Comparison of ENCODE assay signal across 22 mouse cellular contexts in the genomic region with DNA sequence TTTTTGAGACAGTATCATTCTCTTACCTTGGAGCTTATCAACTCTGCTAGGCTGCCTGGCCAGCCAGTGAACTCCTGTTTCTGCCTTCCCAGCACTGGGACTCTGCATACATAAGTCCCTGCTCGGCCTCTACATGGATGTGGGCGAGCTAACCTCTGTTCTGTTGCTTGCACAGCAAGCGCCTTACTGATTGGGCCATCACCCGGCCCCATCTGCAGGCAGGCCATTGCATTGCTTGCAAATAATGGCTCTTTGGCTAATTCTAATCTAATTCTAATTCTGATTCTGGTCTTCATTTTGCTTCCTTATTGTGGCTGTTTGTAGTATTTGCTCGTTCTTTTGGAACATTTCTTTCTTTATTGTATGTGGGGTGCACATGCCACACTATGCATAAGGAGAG. TPM values are rescaled to one million over a fixed set of nuclear protein-coding genes. Genes with fewer than 3 reads are reported as not detected.
DNase-seq lines count a peak whose midpoint lies in the region; ATAC-seq and TF ChIP-seq lines count a peak whose summit lies in the region.
"Had no signal": no experiment of that assay in that cellular context is flagged by ENCODE, and none has a peak within 500 bp of the region (broad histone marks: within the 10 kb centered on the region; RNA-seq: fewer than 3 reads in every experiment).

No protein-coding gene starts in this region.

- 0 out of 2 replicates have a peak, but pooled peaks have one; percentile 3 for TF ChIP-seq CTCF in gastrocnemius, adult 2 months (IDR thresholded peaks at IDR 0.05)
- peak; percentile 27; the same call in 1 of the 2 replicates for TF ChIP-seq CTCF in kidney, postnatal 0 days (IDR thresholded peaks at IDR 0.05; ENCODE audit: low read depth)
- TF ChIP-seq CTCF in midbrain, postnatal 0 days (IDR thresholded peaks at IDR 0.05) = peak; percentile 56
- TF ChIP-seq CTCF in stomach, postnatal 0 days (IDR thresholded peaks at IDR 0.05; ENCODE audit: low read depth) = peak; percentile 46

- no peak overlapping the region for H3K4me2 ChIP-seq in kidney, postnatal 0 days (ENCODE audit: low read length)
- H3K4me2 ChIP-seq in midbrain, postnatal 0 days (ENCODE audit: low read depth, low read length, poor library complexity, severe bottlenecking) = no peak overlapping the region
- H3K4me2 ChIP-seq in midbrain, embryonic 13.5 days (replicated peaks) = no peak overlapping the region
- H3K4me2 ChIP-seq in stomach, postnatal 0 days (replicated peaks; ENCODE audit: low read depth) = no peak overlapping the region
- H3K4me2 ChIP-seq: embryonic facial prominence, embryonic 13.5 days; forebrain, embryonic 13.5 days; hindbrain, embryonic 15.5 days had no signal

- 89% methylated on average over 5 of the region's 5 CpGs for WGBS in kidney, postnatal 0 days
- WGBS in midbrain, postnatal 0 days = 76% methylated on average over 5 of the region's 5 CpGs
- WGBS in midbrain, embryonic 13.5 days = 82% methylated on average over 5 of the region's 5 CpGs
- 78% methylated on average over 5 of the region's 5 CpGs for WGBS in stomach, postnatal 0 days

- DNase-seq in gastrocnemius, adult 2 months = no peak
- DNase-seq in gastrocnemius, postnatal 4 days (ENCODE audit: low spot score in 2 of 2) = no peak
- no peak for DNase-seq in kidney, postnatal 0 days (ENCODE audit: low spot score)
- no peak for DNase-seq in kidney, adult 8-10 months
- no peak for DNase-seq in midbrain, postnatal 0 days (ENCODE audit: low spot score)
- no peak for DNase-seq in stomach, postnatal 0 days (ENCODE audit: low spot score)
- DNase-seq in testis, postnatal 14 days (ENCODE audit: low spot score) = no peak
- DNase-seq: adrenal gland, postnatal 14 days; cerebellum, adult 8-10 months; cerebellum, postnatal 14 days; gastrocnemius, postnatal 36 days; heart, adult 18-20 months; kidney, adult 18-20 months had no signal

- no peak overlapping the region for H3K9ac ChIP-seq in kidney, postnatal 0 days (ENCODE audit: low read depth, low read length)
- no peak overlapping the region for H3K9ac ChIP-seq in midbrain, postnatal 0 days (replicated peaks; ENCODE audit: low read length, poor library complexity, severe bottlenecking)
- no peak overlapping the region for H3K9ac ChIP-seq in midbrain, embryonic 13.5 days (replicated peaks)
- no peak overlapping the region for H3K9ac ChIP-seq in stomach, postnatal 0 days (ENCODE audit: low read length)
- H3K9ac ChIP-seq: embryonic facial prominence, embryonic 13.5 days; forebrain, embryonic 13.5 days; hindbrain, embryonic 15.5 days had no signal

- H3K36me3 ChIP-seq in kidney, postnatal 0 days (ENCODE audit: insufficient read depth, low read length) = no peaks in the 10 kb centered on the region
- no peaks in the 10 kb centered on the region for H3K36me3 ChIP-seq in midbrain, postnatal 0 days (ENCODE audit: insufficient read depth, low read length)
- no peaks in the 10 kb centered on the region for H3K36me3 ChIP-seq in midbrain, embryonic 13.5 days
- H3K36me3 ChIP-seq in stomach, postnatal 0 days (ENCODE audit: control insufficient read depth, insufficient read depth, low read length) = no peaks in the 10 kb centered on the region
- H3K36me3 ChIP-seq: embryonic facial prominence, embryonic 13.5 days; heart, embryonic 10.5 days; hindbrain, embryonic 15.5 days had no signal

- no peaks in the 10 kb centered on the region for H3K4me1 ChIP-seq in kidney, postnatal 0 days (replicated peaks; ENCODE audit: insufficient read depth, low read length)
- no peaks in the 10 kb centered on the region for H3K4me1 ChIP-seq in midbrain, postnatal 0 days (ENCODE audit: insufficient read depth, low read length)
- H3K4me1 ChIP-seq in midbrain, embryonic 13.5 days (replicated peaks) = no peaks in the 10 kb centered on the region
- no peaks in the 10 kb centered on the region for H3K4me1 ChIP-seq in stomach, postnatal 0 days (replicated peaks; ENCODE audit: control insufficient read depth, insufficient read depth)
- H3K4me1 ChIP-seq: embryonic facial prominence, embryonic 13.5 days; hindbrain, embryonic 15.5 days had no signal

- ATAC-seq in kidney, postnatal 0 days (replicated peaks; ENCODE audit: low FRiP score, low read depth) = no peak
- no peak for ATAC-seq in midbrain, postnatal 0 days (ENCODE audit: low FRiP score)
- no peak for ATAC-seq in midbrain, embryonic 13.5 days
- ATAC-seq in stomach, postnatal 0 days (ENCODE audit: low FRiP score, low TSS enrichment) = no peak
- ATAC-seq: activated CD4-positive, CD25-positive, alpha-beta regulatory T cell, adult 4 months; forebrain, embryonic 13.5 days; inflammation-experienced regulatory T-cells, adult 6 months; Patski had no signal

- H3K9me3 ChIP-seq in kidney, postnatal 0 days (replicated peaks; ENCODE audit: low read length) = no peaks in the 10 kb centered on the region
- H3K9me3 ChIP-seq in midbrain, postnatal 0 days (ENCODE audit: low read length) = no peaks in the 10 kb centered on the region
- H3K9me3 ChIP-seq in midbrain, embryonic 13.5 days = no peaks in the 10 kb centered on the region
- H3K9me3 ChIP-seq in stomach, postnatal 0 days (ENCODE audit: control insufficient read depth, low read length) = no peaks in the 10 kb centered on the region
- H3K9me3 ChIP-seq: embryonic facial prominence, embryonic 13.5 days; forebrain, embryonic 13.5 days; G1E; heart, embryonic 10.5 days; hindbrain, embryonic 15.5 days had no signal

- TF ChIP-seq EP300 in stomach, postnatal 0 days (optimal IDR thresholded peaks at IDR 0.05) = no peak

- H3K27me3 ChIP-seq in kidney, postnatal 0 days (ENCODE audit: insufficient read depth, low read length) = no peaks in the 10 kb centered on the region
- no peaks in the 10 kb centered on the region for H3K27me3 ChIP-seq in midbrain, postnatal 0 days (ENCODE audit: insufficient read depth, low read length)
- no peaks in the 10 kb centered on the region for H3K27me3 ChIP-seq in midbrain, embryonic 13.5 days
- H3K27me3 ChIP-seq in stomach, postnatal 0 days (ENCODE audit: control insufficient read depth, insufficient read depth, low read length) = no peaks in the 10 kb centered on the region
- H3K27me3 ChIP-seq: embryonic facial prominence, embryonic 13.5 days; forebrain, embryonic 13.5 days; hindbrain, embryonic 15.5 days had no signal

- intact Hi-C loops in gastrocnemius, adult 2 months (cut with DNase I) = no loop called here

- H3K4me3 ChIP-seq in gastrocnemius, adult 2 months = no peak overlapping the region
- no peak overlapping the region for H3K4me3 ChIP-seq in kidney, postnatal 0 days (replicated peaks; ENCODE audit: low read depth, low read length)
- no peak overlapping the region for H3K4me3 ChIP-seq in midbrain, postnatal 0 days (ENCODE audit: low read depth, low read length)
- H3K4me3 ChIP-seq in midbrain, embryonic 13.5 days (replicated peaks) = no peak overlapping the region
- H3K4me3 ChIP-seq in stomach, postnatal 0 days (ENCODE audit: low read depth, low read length) = no peak overlapping the region
- H3K4me3 ChIP-seq: embryonic facial prominence, embryonic 13.5 days; forebrain, embryonic 13.5 days; heart, embryonic 10.5 days; hindbrain, embryonic 15.5 days had no signal

- H3K27ac ChIP-seq in gastrocnemius, adult 2 months = no peak overlapping the region
- no peak overlapping the region for H3K27ac ChIP-seq in kidney, postnatal 0 days
- no peak overlapping the region for H3K27ac ChIP-seq in midbrain, postnatal 0 days (ENCODE audit: low read depth, low read length)
- H3K27ac ChIP-seq in midbrain, embryonic 13.5 days = no peak overlapping the region
- H3K27ac ChIP-seq in stomach, postnatal 0 days (replicated peaks) = no peak overlapping the region
- H3K27ac ChIP-seq: embryonic facial prominence, embryonic 13.5 days; forebrain, embryonic 13.5 days; heart, embryonic 10.5 days; hindbrain, embryonic 15.5 days had no signal

RNA-seq across cellular contexts. Expression of gene Actr3b, which starts 44.8 kb away (rescaled TPM):
- 10 to 100 TPM in 1 of 2 experiments, 1 to 10 TPM in 1; 5.1 to 21.3 TPM for total RNA-seq in gastrocnemius, adult 2 months (2021)
- 1 to 10 TPM in 1 of 2 experiments, under 1 TPM in 1; 0.83 to 1.8 TPM for total RNA-seq in gastrocnemius, postnatal 4 days (2021)
- polyA plus RNA-seq in kidney, postnatal 0 days (2015; fragmentation: Nextera tagmentation; extraction: Ambion mirVana) = 5.1 and 5.8 TPM in 2 replicates
- 17.4 and 21.1 TPM in 2 replicates for total RNA-seq in midbrain, postnatal 0 days (2014; rRNA removed)
- polyA plus RNA-seq in midbrain, postnatal 0 days (2015; fragmentation: Nextera tagmentation; extraction: Ambion mirVana) = 57.5 and 61.1 TPM in 2 replicates
- polyA plus RNA-seq in midbrain, embryonic 13.5 days (2015; fragmentation: Nextera tagmentation; extraction: Ambion mirVana) = 13.6 and 15.2 TPM in 2 replicates
- polyA plus RNA-seq in stomach, postnatal 0 days (2015; fragmentation: Nextera tagmentation; extraction: Ambion mirVana) = 4.8 and 6.3 TPM in 2 replicates

Comparison
In these comparisons a context has a peak if more than half of its experiments do, and no peak if none do; other contexts are left out.
1. CTCF ChIP-seq: peak in every context shown above with its lines; median percentile 56 in midbrain, postnatal 0 days; 46 in stomach, postnatal 0 days; 27 in kidney, postnatal 0 days; 3 in gastrocnemius, adult 2 months.